Mouse (Mus musculus): Measurements from ENCODE around the gene Wfdc1.

The Wfdc1 gene

DNA sequence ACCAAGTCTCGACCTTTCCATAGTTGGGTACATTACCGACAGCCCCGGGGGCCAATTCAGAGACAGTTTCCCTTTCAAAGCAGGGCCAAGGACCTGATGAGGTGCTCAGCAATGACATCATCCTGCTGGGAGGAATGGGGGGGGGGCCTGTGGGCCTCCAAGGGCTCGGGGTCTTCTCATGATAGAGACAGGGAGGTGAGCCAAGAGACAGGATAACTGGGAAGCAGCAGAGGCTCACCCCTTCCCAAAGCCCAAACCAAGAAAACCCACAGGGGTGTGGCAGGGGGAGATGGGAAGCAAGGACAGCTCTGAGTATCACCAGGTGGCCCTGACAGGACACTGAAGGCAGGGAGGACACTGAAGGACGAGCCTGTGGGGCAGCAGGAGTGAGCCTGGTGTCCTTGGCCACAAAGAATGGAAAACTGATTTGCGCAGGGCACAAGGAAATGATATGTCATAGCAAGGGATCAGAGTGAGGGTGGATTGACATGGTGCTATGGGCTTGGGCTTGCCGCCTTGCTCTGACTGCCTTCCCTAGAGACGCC is 62.3 kb downstream of the Wfdc1 start:
- in situ Hi-C loops (cut with MboI; ENCODE audit: low sequenced_read_pairs) = no loop called here

- in situ Hi-C loops (cut with MboI; ENCODE audit: low sequenced_read_pairs) = no loop called here
Measured at GRCm38 (mm10) chr8:119732072-119732471, 65.9 kb downstream of the Wfdc1 start.

DNA sequence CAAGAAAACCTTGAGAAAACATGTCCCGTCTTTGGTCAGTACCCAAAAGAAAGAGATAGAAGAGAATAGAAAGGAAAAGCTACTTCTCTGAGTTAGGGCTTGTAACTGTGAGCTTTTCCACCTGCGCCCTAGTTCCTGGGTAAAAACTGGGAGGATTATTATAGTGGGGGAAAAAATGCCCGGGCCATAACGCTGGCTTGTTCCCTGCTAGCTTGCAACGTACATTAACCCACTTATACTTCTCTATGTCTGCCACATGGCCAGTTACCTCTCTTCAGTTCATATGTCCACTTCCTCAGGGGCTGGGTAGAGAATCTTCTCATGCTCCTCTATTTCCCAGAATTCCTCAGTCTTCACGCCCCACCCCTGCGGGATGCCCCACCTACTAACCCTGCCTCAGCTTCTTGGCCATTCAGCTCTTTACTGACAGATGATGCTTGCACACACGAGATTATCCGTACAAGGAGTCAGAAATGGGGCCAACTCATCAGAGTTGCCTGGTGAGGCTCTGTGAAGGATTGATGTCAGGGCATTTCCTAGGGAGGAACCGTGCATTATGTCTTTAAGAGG is 70.3 kb downstream of the Wfdc1 start:
- in situ Hi-C loops (cut with MboI; ENCODE audit: low sequenced_read_pairs) = no loop called here

DNA sequence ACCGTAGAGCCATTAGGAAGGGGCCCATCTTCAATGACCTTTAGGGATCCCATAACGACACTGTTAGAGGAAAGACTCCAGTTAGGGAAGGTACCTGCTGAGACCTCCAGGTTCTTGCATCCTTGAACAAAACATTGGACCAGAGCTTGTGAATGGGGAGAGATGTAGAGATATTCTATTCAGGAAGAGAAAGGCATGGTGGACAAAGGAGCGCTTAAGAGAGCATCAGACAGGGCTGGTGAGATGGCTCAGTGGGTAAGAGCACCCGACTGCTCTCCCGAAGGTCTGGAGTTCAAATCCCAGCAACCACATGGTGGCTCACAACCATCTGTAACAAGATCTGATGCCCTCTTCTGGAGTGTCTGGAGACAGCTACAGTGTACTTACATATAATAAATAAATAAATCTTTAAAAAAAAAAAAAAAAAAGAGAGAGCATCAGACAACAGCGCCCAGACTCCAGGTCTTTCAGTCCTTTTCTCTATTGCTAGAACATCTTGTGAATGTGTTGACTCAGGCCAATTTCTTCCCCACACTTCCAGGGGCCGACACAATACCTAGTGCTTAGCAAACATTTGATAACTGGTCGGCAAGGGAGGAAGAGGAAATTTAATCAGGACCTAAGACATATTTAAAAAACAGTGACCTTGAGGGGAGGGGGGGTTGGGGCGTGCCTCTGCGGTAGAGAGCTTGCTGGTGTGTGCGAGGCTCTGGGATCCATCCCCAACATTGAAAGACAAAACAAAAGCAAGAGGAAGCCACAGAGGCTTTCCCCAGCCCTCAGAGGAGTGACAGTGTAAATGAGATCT is 71.1 kb downstream of the Wfdc1 start:
- in situ Hi-C loops (cut with MboI; ENCODE audit: low sequenced_read_pairs) = no loop called here
